Mouse (Mus musculus) erythroblast, embryonic 14.5 days (primary cell): ENCODE data around the gene Nup54.

ENCODE experiments used
- GATA1 ChIP-seq: IDR thresholded peaks from 2 replicates; pipeline ENCODE4 v1.6.1; 2012; ENCODE audit warnings: low read length, inconsistent platforms, mixed read lengths
- TAL1 ChIP-seq: IDR thresholded peaks from 3 replicates; pipeline ENCODE4 v1.6.1; 2012; ENCODE audit warnings: low read length, inconsistent platforms, mixed read lengths

- no peak for TF ChIP-seq GATA1
- TF ChIP-seq TAL1, result no peak
Measured at GRCm38 (mm10) chr5:92375368-92375767, 59.7 kb downstream of the Nup54 start.
